Mouse (Mus musculus) naive thymus-derived CD4-positive, alpha-beta T cell, adult 2 months (primary cell): Measurements from ENCODE around the gene Serhl.

Experiments used
- DNase-seq: peaks from one replicate; pipeline ENCODE4 v3.0.0-alpha.2; 2011; ENCODE audit warnings: low read depth

Serhl gene

DNA sequence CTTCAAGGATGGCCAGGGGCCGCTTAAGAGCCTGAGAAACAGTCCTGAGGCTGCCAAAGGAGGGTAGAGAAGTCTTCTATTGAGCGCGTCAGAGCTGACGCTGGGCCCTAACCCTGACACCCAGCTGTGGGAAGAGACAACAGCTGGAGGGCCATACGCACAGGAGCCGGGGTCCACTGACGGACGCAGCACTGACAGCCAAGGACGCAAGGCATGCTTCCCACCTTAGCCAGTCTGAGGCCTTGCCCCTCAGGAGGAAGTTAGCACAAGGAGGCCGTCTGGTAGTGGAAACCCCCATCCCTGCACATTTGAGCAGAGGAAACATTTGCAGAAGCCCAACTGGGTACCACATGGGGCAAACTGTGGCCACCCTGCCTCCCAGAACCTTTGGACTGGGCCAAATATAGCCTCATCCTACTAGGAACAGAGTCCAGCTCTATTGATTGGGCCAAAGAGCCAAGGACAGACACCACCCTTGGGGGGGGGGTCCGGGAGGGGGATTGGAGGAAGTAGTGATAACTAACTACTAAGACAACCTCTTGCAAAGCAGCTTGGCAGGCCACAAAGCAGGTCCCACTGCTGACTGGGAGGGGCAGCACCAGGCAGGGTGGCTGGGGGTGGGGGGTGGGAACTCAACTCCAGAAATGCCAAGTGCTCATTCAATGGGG is 73.6 kb downstream of the Serhl start:
- DNase-seq: no peak

DNA sequence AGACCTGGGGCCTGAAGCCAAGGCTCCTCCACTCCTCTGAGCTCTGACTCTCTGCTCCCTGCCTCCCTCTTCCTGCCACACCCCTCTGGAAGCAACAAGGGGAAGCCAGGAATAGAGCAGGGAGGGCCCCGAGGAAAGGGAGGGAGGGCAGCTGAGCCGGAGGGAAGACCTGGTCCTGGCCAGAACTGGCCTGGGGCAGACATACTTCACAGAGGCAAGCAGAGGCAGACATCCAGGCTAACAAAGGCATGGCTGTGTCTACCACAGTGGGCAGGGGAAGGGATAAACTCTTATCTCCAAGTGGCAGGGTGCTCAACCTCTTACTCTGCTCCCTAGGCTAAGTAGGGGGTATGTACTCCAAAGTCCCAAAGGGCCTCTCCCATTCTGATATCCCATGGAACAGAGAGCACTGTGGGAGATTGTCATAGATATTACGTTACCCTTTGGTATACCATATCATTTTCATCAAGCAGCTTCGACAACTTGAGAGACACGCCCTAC is 75.7 kb downstream of the Serhl start:
- no peak for DNase-seq

DNA sequence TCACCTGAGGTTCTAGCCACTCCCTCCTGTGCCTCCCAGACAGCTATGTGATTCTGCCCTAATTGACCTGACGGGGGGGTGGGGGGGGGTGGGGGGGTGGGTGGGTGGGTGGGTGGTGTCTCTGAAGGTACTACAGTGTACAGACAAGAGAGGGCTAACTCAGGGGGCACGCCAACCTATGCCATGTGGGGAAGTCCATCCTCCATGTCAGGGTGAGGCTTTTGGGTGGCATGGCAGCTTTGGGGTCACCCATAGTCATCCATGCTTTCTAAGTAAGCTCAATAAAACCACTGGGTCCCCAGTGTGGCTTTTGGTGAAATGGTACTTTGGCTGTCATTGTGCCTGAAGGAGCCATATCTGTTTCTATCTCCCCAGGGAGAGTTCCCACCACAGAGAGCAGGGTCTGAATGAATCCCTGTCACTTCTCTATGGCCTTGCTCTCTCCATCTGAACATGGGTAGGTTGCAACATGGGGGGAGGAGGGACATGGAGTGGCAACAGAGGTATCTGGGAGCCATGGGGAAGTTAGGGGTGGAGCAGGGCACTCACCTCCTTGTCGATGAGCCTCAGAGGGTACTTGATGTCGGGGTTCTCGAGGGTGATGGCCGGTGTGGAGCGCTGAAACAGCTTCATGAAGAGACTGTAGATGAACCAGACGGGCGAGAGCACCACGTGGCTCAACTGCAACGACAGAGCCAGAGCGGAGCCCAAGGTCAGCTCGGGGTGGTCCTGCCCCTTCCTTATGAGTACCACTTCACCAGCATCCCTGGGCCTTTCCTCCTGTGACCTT is 76.4 kb downstream of the Serhl start:
- DNase-seq: no peak
